Mouse (Mus musculus): ENCODE measurements around the gene Sema4b. TPM values are rescaled to one million over a fixed set of nuclear protein-coding genes. Genes with fewer than 3 reads are reported as not detected.

Gene Sema4b
- total RNA-seq, 4 experiments from 2014 or later = 0.92 to 2.1 (median 1.5) TPM

DNA sequence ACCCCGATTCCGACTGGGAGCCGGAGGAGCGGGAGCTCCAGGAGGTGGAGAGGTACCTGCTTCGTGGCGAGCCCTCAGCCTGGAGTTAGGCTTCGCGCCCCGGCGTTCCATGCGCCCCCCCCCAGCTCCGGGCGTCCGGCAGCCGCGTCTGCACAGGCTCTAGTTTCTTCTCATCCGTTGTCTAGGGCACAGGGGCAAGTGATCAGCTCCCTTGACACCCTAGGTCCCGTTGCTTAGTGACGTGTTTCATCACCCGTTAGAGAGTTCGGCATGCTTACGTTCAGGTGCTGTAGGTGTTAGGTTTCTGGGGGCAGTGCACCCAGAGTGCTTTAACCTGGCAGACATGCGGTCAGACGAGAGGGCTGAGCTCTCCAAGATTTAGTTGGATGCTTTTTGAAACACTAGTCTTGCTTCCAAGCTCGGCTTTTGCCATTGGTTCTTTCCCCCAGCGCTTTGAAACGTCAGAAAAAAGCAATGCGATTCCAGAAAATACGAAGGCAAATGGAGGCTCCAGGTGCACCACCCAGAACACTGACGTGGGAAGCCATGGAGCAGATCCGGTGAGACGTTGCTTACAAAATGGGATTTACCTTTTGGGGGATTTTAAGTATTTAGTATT is 74.8 kb downstream of the Sema4b start:
- no peak for DNase-seq (ENCODE audit: low spot score in 2 of 2)

DNA sequence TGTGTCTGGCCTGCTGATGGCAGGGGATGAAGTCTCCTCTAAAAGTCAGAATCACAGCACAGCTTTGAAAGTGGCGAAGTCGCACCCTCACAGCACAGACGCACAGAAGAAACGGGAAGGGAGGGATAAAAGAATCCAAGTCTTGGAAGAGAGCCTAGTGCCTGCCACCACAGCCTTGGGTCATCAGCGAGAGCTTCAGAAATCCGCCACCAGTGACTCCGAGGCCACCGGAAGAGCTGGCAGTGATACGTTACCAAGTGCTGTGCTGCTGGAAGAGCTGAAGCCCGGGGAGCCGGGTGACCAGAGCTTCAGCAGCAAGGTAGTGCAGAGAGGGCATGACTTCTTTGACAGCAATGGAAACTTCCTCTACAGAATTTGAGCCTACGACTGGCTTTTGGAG is 78.0 kb downstream of the Sema4b start:
- DNase-seq (ENCODE audit: low spot score in 2 of 2) = no peak

GRCm38 (mm10) chr7:80267764-80268163 is 81.1 kb downstream of the Sema4b start:
- DNase-seq (ENCODE audit: low spot score in 2 of 2) = no peak

- DNase-seq (ENCODE audit: low spot score in 2 of 2) = peak; percentile 90 to 91
Observed at GRCm38 (mm10) chr7:80268897-80269750, 82.5 kb downstream of the Sema4b start, which contains the start of gene Vps33b. TSS of gene Vps33b (plus strand) at chr7:80269649.

- no peak for DNase-seq (ENCODE audit: low spot score in 2 of 2)
Observed at GRCm38 (mm10) chr7:80269751-80270255, 83.2 kb downstream of the Sema4b start.

DNA sequence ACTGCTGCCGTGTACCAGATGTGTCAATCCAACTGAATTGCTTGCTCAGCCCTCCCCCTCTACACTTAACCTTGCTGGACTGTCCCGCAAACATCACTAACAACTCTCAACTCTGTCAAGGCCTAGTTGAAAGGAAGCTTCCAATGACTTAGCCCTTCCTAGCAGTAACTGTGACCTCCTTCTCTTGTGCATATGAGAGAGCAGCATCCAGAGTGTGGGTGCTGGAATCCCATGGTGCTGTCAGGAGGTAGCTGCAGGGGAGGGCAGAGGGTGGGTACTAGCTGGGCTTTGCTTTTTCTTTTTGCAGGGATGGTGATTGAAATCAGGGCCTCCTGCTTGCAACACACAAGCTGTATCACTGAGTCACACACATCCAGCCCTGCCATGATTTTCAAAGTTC is 86.8 kb downstream of the Sema4b start:
- no peak for DNase-seq (ENCODE audit: low spot score in 2 of 2)

Other genes with a start within 250 kb of the Sema4b start
- 10 to 100 TPM; 18.5 to 37.8 (median 27.3) TPM for gene Zfp710, start 162.0 kb upstream of the Sema4b start, total RNA-seq (2022)
- gene Idh2, start 71.4 kb upstream of the Sema4b start, total RNA-seq (2022) = 100 to 1,000 TPM; 295 to 383 (median 326) TPM
- gene Cib1, start 46.0 kb downstream of the Sema4b start, total RNA-seq (2022) = 1 to 10 TPM; 4.8 to 6.2 (median 5.8) TPM
- 1 to 10 TPM in 1 of 4 experiments, under 1 TPM in 3; 0.56 to 1.3 (median 0.83) TPM for gene Gdpgp1, start 46.0 kb downstream of the Sema4b start, total RNA-seq (2022)
- gene Ttll13, start 59.5 kb downstream of the Sema4b start, total RNA-seq (2022) = under 1 TPM in 2 of 4 experiments, not detected in 2; 0.20 to 0.48 TPM
- gene Ngrn, start 74.4 kb downstream of the Sema4b start, total RNA-seq (2022) = 10 to 100 TPM; 22.8 to 25.3 (median 24.9) TPM
- gene Vps33b, start 82.8 kb downstream of the Sema4b start, total RNA-seq (2022) = 1 to 10 TPM; 2.7 to 3.6 (median 3.3) TPM
- gene Prc1, start 107.6 kb downstream of the Sema4b start, total RNA-seq (2022) = under 1 TPM in 1 of 4 experiments, not detected in 3; 0.17 TPM
- gene Rccd1, start 137.6 kb downstream of the Sema4b start, total RNA-seq (2022) = 1 to 10 TPM; 5.6 to 7.7 (median 6.5) TPM
- 10 to 100 TPM; 10.4 to 14.9 (median 12.0) TPM for gene Unc45a, start 154.2 kb downstream of the Sema4b start, total RNA-seq (2022)
- 10 to 100 TPM; 22.9 to 26.1 (median 24.6) TPM for gene Hddc3, start 156.3 kb downstream of the Sema4b start, total RNA-seq (2022)
- 100 to 1,000 TPM; 139 to 171 (median 148) TPM for gene Man2a2, start 184.5 kb downstream of the Sema4b start, total RNA-seq (2022)
- 1 to 10 TPM; 1.7 to 2.7 (median 2.4) TPM for gene Fes, start 201.1 kb downstream of the Sema4b start, total RNA-seq (2022)
- 10 to 100 TPM; 50.3 to 60.1 (median 56.7) TPM for gene Furin, start 218.6 kb downstream of the Sema4b start, total RNA-seq (2022)